Mouse (Mus musculus) NIH3T3 (cell line): ENCODE data around the gene Cald1.

Experiments
- DNase-seq: peaks from one replicate; pipeline ENCODE4 v3.0.0-alpha.2; 2012; ENCODE audit warnings: low read depth

Cald1 gene

GRCm38 (mm10) chr6:34598121-34599065 lies at the start of gene Cald1:
Gene Cald1 (plus strand): TSS chr6:34598500.
- peak; percentile 97 for DNase-seq

- DNase-seq: peak; percentile 71
These were observed 49.3 kb upstream of the Cald1 start for GRCm38 (mm10) chr6:34549017-34549416.

GRCm38 (mm10) chr6:34552489-34553157 lies 45.7 kb upstream of the Cald1 start:
- DNase-seq: no peak

GRCm38 (mm10) chr6:34554291-34554997 lies 43.9 kb upstream of the Cald1 start:
- no peak for DNase-seq

GRCm38 (mm10) chr6:34559521-34559920 lies 38.8 kb upstream of the Cald1 start:
- no peak for DNase-seq

- DNase-seq: no peak
These were observed 33.0 kb upstream of the Cald1 start for GRCm38 (mm10) chr6:34565176-34565880.

- DNase-seq: peak; percentile 56
These were observed 31.0 kb upstream of the Cald1 start for GRCm38 (mm10) chr6:34567298-34567697.

- DNase-seq: peak; percentile 15
These were observed 18.7 kb upstream of the Cald1 start for GRCm38 (mm10) chr6:34579504-34580068.

- peak; percentile 52 for DNase-seq
These were observed 14.9 kb upstream of the Cald1 start for GRCm38 (mm10) chr6:34583365-34583764.

- DNase-seq: no peak
These were observed 10.2 kb upstream of the Cald1 start for GRCm38 (mm10) chr6:34588066-34588465.

GRCm38 (mm10) chr6:34590716-34591115 lies 7.6 kb upstream of the Cald1 start:
- DNase-seq: no peak

- DNase-seq: no peak
These were observed 4.9 kb upstream of the Cald1 start for GRCm38 (mm10) chr6:34593353-34593752.

- DNase-seq: peak; percentile 73
These were observed 984 bp upstream of the Cald1 start for GRCm38 (mm10) chr6:34597316-34597715.

- DNase-seq: peak; percentile 64
These were observed 871 bp downstream of the Cald1 start for GRCm38 (mm10) chr6:34599171-34599570.

- peak; percentile 71 for DNase-seq
These were observed 1.4 kb downstream of the Cald1 start for GRCm38 (mm10) chr6:34599631-34600111.

- peak; percentile 59 for DNase-seq
These were observed 2.5 kb downstream of the Cald1 start for GRCm38 (mm10) chr6:34600850-34601249.

- peak; percentile 50 for DNase-seq
These were observed 3.8 kb downstream of the Cald1 start for GRCm38 (mm10) chr6:34602091-34602490.

- peak; percentile 71 for DNase-seq
These were observed 8.1 kb downstream of the Cald1 start for GRCm38 (mm10) chr6:34606407-34606806.

- DNase-seq: peak; percentile 67
These were observed 10.3 kb downstream of the Cald1 start for GRCm38 (mm10) chr6:34608603-34609002.

- DNase-seq: peak; percentile 93
These were observed 11.9 kb downstream of the Cald1 start for GRCm38 (mm10) chr6:34609892-34610829.
